Mouse (Mus musculus) R1 (cell line): ENCODE results near the gene Ncapg.

Source experiments
- DNase-seq: peaks from one replicate; pipeline ENCODE4 v3.0.0-alpha.2; 2018; ENCODE audit warnings: low read depth, low spot score

The Ncapg gene

GRCm38 (mm10) chr5:45691678-45692077, 22.0 kb downstream of the Ncapg start:
- DNase-seq: no peak

GRCm38 (mm10) chr5:45706811-45707210, 37.1 kb downstream of the Ncapg start:
- DNase-seq: no peak

GRCm38 (mm10) chr5:45709653-45710052, 39.9 kb downstream of the Ncapg start:
- DNase-seq: no peak

GRCm38 (mm10) chr5:45718848-45719488, 49.2 kb downstream of the Ncapg start:
- no peak for DNase-seq

GRCm38 (mm10) chr5:45733751-45734150, 64.0 kb downstream of the Ncapg start:
- no peak for DNase-seq

- DNase-seq: no peak
Measured at GRCm38 (mm10) chr5:45737911-45738310, 68.2 kb downstream of the Ncapg start.
